Mouse (Mus musculus) mesoderm, embryonic 11.5 days (tissue): ENCODE measurements around the gene Hist1h2bl.

Experiments
- DNase-seq: peaks from one replicate; pipeline ENCODE4 v3.0.0-alpha.2; 2012; ENCODE audit warnings: low read depth, low spot score

Gene Hist1h2bl

DNA sequence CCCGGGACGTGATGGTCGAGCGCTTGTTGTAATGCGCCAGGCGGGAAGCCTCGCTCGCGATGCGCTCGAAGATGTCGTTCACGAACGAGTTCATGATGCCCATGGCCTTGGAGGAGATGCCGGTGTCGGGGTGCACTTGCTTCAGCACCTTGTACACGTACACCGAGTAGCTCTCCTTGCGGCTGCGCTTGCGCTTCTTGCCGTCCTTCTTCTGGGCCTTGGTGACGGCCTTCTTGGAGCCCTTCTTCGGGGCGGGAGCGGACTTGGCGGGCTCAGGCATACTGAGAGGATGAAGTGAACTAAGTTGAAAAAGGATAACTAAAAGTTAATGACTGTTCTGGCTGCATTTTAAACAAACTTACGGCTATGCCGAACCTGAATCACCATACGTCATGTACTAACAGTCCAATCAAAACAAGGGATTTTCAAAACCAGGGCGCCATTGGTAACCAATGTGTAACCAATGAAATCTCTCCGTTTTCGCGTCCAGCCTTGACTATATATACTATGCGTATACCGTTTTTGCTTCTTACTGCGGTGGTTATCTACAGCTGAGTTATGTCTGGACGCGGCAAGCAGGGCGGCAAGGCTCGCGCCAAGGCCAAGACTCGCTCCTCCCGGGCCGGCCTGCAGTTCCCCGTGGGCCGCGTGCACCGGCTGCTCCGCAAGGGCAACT, at the start of gene Hist1h2bl, which contains the start of gene Hist1h2ai:
Gene Hist1h2bl (minus strand): TSS at position 280 of the 676 bp plus-strand sequence.
Gene Hist1h2ai (plus strand): TSS at position 559 of the 676 bp plus-strand sequence.
- peak; percentile 94 for DNase-seq

DNA sequence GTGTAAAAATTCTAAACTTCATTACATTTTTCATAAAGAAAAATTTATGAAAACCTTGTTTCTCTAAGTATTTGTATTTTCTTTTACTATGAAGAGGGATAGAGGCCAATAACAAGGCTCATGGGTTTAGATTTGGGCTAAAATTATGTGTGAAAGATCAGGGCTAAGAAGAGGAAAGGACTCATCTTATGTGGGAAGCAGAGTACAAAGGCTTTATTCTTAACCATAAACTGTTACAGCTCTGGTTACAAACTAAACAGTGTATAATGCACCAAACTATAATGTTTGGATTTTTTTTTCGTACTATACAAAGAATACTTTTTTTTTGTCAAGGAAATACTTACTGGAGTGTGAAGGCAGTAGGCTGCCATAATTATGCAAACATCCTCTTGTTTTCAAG, 39.8 kb upstream of the Hist1h2bl start:
- DNase-seq: no peak

DNA sequence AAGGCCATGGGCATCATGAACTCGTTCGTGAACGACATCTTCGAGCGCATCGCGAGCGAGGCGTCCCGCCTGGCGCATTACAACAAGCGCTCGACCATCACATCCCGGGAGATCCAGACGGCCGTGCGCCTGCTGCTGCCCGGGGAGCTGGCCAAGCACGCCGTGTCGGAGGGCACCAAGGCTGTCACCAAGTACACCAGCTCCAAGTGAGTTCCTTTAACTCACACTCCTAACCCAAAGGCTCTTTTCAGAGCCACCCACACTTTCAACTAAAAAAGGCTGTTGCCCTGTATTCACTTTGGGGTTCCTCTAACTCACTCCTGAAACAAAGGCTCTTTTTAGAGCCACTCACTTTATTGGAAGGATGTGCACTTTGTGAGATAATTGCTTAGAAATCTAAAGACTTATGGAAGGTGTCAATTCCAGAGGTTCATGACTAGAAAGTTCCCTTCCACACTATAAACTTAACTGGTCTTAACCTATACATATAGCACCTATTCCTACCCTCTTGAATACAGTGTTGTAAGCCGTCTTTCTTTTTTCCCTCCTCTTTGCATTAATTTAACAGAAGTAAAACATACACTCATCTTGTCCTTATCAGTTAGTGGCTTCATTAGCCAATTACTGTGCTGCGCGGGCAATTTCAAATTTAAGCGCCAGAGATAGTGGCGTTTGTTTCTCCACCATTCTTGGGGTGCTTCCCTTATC, 38.5 kb upstream of the Hist1h2bl start:
- peak; percentile 29 for DNase-seq

- DNase-seq: peak; percentile 94
These were observed 37.8 kb upstream of the Hist1h2bl start, which contains the start of the genes Hist1h2ak and Hist1h2bn for GRCm38 (mm10) chr13:21753524-21754285. TSS of gene Hist1h2ak (minus strand) at chr13:21753827. TSS of gene Hist1h2bn (plus strand) at chr13:21754123.

GRCm38 (mm10) chr13:21753051-21753523, 37.1 kb upstream of the Hist1h2bl start:
- DNase-seq: peak; percentile 8

GRCm38 (mm10) chr13:21752356-21752755, 36.4 kb upstream of the Hist1h2bl start:
- no peak for DNase-seq

DNA sequence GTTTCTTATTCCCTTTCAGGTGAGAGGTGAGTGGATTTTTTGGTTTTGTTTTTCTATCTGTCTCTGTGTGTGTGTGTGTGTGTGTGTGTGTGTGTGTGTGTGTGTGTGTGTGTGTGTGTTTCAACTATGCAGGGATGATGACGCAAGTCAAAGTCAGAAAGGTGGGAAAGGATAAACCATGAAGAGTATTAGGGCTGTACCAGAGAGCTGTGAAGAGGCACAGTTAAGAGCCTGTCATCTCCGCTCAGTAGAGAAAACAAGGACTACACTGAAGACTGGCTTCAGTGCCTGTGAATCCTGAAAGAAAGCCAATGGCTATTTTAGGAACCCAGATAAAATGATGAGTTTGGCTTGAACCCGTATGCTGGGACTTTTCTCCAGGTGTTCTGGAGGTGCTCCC, 35.9 kb upstream of the Hist1h2bl start:
- DNase-seq: no peak

GRCm38 (mm10) chr13:21751417-21751816, 35.5 kb upstream of the Hist1h2bl start:
- no peak for DNase-seq

DNA sequence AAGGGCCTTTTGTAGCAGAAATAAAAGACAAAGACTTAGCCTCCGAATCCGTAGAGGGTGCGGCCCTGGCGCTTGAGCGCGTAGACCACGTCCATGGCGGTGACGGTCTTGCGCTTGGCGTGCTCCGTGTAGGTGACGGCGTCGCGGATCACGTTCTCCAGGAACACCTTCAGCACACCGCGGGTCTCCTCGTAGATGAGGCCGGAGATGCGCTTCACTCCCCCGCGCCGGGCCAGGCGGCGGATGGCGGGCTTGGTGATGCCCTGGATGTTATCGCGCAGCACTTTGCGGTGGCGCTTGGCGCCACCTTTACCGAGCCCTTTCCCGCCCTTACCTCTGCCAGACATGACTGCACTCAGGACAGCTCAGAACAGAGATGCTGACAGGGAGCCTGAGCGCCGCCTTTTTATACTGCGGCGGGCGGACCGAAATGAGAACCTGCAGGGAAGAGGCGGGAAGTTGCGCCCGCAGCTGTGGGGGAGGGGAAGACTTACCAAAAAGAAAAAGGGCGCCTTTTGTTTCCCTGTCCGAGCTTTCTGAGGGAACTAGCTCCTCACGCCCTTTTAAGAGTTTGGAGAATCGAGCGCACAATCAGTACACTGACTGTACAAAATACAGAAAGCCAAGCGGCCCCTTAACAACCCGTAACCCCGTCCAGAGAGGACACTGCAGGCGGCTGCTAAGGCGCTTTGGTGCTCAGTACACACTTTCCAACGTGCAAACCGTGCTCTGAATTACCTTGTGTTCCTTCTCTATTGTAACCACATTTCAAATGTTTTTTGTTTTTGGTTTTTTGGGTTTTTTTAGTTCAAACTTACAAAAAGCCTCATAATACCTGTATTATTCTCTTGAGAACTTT, 34.4 kb upstream of the Hist1h2bl start, which contains the start of gene Hist1h4k:
Gene Hist1h4k (minus strand): TSS at position 347 of the 859 bp plus-strand sequence.
- peak; percentile 94 for DNase-seq

- DNase-seq: peak; percentile 47
These were observed 33.6 kb upstream of the Hist1h2bl start for GRCm38 (mm10) chr13:21749387-21750158.

- DNase-seq: no peak
These were observed 29.1 kb upstream of the Hist1h2bl start for GRCm38 (mm10) chr13:21745006-21745405.

- DNase-seq: peak; percentile 94
These were observed 19.2 kb upstream of the Hist1h2bl start, which contains the start of gene Hist1h4j for GRCm38 (mm10) chr13:21734906-21735767. TSS of gene Hist1h4j (plus strand) at chr13:21735064.

DNA sequence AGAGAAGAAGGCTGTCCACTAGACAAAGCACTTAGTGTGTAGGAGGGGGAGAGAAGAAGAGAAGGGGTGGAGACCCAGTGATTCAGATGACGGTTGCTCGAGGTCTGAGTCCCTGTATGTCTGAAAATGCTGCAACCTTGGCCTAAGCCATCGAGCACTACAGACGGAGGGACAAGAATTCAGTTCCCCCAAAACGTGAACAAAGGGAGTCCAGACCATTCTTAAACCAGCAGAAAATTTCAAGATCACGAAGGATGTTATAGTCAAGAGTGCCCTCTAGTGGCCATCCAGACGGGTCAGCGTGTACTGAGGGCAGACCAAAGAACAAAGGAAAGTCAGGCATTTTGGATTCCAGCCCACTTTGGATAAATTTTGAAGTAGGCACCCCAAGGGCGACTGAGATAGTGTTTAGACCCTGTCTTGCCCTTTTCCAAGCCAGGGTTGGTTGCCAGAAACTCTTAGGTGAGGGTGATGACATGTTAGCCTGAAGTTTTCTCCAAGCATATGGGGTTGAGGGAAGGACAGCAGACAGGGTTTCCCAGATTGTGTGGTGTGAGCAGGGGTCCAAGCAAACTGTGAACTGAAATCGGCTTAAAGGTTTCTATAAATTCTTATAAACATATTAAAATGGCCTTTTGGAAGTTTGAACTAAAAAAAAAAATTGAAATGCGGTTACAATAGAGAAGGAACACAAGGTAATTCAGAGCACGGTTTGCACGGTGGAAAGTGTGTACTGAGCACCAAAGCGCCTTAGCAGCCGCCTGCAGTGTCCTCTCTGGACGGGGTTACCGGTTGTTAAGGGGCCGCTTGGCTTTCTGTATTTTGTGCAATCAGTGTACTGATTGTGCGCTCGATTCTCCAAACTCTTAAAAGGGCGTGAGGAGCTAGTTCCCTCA, 18.3 kb upstream of the Hist1h2bl start:
- DNase-seq: peak; percentile 95

- DNase-seq: peak; percentile 54
These were observed 17.5 kb upstream of the Hist1h2bl start for GRCm38 (mm10) chr13:21733466-21733865.

GRCm38 (mm10) chr13:21729544-21729943, 13.6 kb upstream of the Hist1h2bl start:
- no peak for DNase-seq

DNA sequence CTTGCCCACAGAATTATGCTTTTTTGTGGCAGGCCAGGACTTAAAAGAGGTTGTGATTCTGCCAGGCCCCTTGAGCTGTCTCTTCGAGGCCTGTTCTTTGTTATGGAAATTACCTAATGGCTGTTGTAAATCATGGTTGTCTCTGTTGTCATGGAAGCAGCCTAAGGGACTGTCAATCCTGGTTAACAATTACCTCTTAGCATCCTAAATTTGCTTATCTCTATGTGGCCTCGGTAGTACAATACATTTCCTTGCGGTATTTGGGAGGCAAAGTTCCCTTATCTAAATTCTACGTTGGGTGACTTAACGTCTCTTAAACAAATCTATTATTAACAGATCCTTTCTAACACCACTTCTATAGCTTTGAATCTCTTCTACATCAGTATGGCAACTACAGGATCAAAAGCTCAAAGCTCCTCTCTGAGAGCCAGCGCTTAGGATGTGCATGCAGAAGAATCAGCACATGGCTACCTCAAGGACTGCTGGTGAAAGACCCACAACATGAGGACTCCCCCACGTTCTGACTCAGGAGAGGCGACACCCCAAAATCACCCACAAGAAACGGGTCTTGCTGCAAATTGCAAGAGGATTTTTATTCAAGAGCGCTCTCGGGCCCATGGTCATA, 12.1 kb upstream of the Hist1h2bl start:
- no peak for DNase-seq

- DNase-seq: no peak
These were observed 7.3 kb upstream of the Hist1h2bl start for GRCm38 (mm10) chr13:21722993-21723836.
